Mouse (Mus musculus) lung, postnatal 36 days (tissue): Measurements from ENCODE around the gene Gbe1.

Experiments
- DNase-seq: peaks from one replicate; pipeline ENCODE4 v3.0.0; 2022; ENCODE audit warnings: mixed read lengths

Gene Gbe1

DNA sequence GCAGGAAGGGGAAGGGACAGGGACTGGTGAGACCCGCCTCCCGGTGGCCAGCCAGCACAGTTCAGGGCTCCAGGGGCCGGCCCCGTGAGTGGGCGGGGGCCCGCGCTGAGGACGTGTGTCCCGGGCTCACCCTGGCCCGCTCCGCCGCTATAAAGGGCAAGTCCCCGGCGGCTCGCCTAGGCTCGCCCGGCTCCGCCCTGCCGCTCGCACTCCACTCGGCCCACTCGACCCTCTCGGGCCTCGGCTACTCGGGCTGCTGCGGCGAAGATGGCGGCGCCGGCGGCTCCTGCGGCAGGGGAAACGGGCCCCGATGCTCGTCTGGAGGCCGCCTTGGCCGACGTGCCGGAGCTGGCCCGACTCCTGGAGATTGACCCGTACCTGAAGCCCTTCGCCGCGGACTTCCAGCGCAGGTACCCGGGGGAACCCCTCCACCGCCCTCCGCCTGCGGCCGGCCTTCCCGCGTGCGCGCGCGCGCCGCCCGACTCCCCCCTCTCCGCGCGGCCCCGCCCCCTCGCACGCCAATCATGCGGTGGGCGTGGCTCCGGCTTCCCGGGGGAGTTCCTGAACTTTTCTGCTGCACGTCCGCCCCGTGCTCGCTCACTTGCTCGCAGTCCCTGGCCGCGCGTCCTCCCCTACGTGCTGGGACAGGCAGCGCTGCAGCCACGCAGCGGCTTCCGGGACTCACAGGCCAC lies at the start of gene Gbe1:
Gene Gbe1, plus strand, starts transcription at position 64 of the 692 bp plus-strand sequence.
- peak; percentile 95 for DNase-seq

DNA sequence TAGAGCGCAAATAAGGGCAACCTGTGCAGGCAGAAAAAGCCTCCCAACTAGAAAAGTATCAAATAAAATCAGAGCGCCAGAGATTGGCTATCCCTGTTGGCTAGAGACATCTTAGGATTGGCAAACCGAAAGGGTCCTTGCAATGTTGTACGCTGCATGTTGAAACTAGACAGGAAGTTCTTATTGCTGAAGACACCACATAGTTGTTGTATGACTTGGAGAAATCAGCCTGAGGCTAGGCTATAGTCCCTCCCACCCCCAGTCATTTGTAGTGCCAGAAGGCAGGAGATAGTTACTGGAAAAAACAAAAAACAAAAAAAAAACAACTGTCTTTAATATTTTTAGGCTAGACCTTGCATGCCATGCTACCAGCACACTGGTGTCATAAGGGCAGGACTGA lies 3.1 kb upstream of the Gbe1 start:
- no peak for DNase-seq

DNA sequence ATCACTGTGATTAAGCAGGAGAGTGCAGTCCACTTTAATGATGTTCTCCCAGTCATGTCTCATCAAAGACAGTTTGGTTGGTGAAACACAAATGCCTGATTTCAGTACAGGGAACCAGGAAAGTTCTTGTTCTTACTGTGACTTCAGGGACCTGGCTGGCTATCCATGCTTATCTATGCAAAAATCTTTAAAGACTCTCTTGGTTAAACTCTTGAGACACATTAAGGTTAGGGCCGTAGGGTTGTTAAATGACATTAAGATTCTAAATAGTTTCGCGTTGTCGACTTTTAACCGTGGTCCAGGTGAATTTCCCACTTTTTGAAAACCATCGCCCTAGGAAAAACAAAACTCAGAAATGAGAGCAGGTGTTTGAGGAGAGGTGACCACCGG lies 258 bp upstream of the Gbe1 start:
- DNase-seq = peak; percentile 14

DNA sequence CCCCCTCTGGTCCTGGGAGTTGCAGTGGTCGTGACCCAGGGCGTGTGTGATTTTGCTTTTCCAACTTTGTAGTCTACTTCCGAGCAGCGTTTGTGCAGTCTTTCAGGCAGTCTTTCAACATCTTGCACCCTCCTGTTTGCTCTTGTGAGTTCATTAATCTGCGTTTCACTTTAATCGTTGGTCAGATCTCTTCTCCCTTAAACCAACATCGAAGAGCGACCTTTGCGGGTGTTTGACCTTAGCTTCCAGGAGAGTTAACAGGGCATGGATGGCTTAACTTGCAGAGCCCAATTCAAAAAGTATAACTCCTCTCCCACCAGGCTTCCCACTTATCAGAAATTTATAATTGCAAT lies 805 bp downstream of the Gbe1 start:
- no peak for DNase-seq

DNA sequence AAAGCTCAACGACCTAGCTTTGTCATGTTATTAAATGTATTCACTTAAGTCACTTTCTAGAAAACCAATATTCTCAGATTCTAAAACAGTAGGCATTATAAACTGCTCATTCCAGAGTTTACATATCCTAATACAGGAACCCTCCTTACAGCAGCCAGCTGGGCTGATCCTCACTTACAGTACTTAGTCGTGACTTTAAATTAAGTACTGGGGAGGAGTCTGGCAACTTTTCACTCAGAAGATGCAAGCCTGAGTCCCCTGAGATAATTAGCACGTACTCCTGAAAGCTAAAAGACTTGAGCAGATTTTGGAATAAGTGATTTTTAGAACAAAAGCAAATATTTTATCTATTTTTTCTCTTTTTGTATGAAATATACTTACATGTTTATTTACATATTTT lies 1.5 kb downstream of the Gbe1 start:
- no peak for DNase-seq

DNA sequence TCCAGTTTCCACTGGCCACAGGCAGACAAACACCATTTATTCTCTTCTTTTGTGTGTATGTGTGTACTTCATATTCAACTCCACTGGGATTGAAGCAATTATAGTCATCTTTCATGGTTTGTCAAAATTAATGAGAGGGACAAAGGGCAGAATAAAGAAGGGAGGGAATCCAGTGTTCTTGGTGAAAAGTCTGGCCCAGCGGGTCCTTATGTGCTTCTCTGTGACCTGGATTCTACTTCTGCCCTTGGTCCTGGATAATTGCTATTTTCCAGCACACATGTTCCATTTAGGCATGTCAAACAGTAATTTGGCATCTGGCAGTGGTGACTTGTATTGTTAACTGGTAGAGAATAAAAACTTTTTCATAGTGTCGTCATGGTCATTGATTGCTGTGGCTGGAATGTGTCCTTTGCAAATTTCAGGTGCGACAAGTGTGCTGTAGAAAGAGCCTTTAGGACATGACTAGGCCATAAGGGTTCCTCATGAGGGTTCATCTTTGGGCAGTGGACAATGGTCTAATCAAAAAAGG lies 2.2 kb downstream of the Gbe1 start:
- no peak for DNase-seq

DNA sequence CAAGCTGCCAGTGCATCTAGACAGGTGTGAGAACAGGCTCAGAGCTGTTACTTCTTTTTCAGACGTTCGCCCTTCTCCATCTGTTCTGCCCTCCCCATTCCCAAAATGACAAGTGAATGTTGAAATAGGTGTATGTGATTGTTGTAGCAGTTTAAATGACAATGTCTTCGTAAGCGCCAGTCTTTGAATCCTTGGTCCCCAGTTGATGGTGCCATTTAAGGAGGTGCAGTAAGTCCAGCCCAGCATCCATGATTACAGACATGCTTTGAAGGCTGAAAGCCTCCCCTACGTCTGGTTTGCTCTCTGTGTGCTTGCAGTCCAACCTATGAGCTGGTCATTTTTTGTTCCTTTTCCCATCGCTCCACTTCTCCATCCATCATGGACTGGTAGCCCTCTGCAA lies 5.6 kb downstream of the Gbe1 start:
- DNase-seq = no peak

DNA sequence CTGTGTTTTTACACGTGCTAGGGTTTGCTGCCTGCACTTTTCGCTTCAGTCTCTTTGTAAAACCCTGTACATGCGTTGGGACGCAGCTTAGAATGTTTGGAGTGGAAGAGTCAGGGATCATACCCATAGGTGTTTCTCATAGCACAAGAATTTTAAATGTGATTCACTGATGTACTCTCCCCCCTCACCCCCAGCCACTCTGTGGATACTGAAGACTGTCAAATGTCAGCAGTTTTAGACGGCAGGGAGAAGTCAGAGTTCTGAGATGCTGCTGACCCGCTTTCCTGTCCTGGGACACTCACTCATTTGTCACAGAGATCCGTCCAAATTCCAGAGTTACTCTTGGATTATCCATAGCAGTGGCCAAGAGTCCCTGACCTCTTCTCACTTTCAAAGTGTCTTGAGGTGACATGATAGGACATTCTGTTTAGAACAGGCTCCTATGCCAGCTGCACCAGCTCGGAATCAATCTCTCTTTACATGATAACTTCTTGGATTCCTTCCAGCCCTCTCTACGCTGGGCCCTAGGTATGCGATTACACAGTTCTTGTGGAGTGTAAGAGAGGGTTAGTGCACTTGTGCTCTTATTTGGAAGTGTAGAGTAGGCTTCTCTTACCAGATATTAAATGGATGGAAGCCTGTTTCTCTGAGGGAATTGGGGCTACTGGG lies 7.0 kb downstream of the Gbe1 start:
- DNase-seq = peak; percentile 16

DNA sequence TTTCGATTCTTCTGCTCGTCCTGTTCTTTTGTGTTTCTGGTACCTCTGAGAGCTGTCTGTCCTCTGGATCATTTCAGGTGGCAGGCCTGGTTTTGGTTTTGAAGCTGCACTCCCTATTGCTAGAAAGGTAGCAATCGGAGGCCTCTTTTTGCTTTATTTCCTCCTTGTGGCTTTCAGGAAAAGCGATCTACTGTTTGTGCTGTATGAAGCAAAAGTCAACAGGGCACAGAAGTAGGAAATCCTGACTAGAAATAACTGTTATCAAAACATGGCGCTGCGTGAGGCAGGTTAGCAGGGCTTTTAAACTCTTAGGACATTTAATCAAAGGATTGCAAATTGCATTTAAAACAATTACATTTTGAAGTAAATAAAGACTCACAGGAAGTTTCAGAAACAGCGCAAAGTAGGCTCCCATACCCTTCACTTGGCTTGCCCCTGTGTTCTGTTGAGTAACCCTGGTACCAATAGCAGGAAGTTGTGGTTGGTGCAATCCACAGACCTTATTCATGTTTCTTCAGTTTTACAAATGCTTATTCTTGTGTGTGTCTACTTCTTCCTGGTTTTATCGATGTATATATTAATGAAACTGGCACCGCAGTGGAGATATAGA lies 12.7 kb downstream of the Gbe1 start:
- peak; percentile 54 for DNase-seq

DNA sequence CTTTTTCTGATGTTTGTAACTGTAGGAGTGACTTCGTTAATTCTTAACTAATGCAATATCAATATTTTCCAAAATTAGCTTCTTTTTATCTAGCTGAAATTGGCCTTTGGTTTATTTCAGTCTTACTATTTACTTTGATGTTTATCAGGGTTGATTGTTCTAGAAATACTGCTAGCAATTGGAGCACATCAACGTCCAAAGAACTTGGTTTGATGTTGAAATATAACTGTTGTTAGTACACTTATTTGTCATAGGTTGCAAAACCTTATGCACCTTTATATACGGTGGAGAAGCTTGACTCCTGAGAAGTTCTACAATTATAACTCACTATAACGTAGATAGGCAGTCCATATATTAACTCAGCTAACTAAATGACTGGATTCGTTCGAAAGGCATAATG lies 14.8 kb downstream of the Gbe1 start:
- DNase-seq = no peak

DNA sequence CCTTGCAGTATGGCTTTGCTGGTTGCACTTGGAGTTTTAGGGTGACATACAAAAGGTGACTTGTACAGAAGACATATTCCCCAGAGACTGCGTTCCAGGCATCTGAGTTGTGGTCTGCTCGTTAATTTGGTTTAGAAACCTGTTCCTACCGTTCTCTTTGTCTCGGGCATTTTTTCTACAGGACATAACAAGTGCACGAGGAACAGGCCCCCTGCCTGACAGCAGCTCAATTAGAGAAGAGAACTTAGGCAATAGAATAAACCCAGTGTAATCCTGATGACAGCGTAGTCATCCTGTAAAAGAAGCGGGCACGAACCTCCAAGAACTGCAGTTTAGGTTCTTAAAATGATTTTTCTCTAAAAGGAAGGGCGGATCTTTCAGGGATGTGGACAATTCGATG lies 15.3 kb downstream of the Gbe1 start:
- no peak for DNase-seq

DNA sequence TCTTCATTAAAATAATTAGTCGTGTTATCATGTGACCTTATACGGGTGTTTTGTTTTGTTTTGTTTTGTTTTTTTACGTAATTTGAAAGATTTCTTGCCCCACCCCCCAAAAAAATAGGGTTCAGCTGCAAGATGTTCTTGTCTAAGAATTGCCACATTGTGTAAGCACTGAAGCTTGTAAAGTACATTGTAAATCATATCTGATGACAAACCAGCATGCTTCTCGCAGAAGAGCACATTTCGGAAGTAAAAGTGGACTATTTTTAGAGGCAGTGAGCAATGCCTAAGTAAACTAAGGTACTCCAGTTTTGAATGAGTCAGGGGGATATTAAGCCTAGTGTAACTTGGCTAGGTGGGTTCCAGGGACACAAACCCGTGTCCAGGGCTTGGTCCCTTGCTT lies 15.7 kb downstream of the Gbe1 start:
- DNase-seq = peak; percentile 35

DNA sequence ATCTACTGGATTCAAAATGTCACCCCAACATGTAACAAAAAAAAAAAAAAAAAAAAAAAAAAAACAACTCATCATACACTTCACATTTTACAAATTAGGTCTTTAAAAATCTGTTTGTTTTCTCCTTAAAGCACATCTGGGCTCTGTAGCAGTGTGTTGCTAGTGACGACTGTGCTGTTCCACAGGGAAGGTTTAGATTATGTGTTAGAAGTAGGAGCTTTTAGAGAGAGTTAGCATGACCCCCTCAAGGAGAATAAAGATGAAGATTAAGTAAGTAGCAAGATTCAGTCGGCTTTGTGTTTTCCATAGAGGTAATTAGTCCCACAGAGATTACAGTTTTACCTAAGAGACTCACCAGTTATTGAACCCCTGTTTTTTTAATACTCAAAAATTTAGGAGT lies 16.3 kb downstream of the Gbe1 start:
- DNase-seq = no peak

DNA sequence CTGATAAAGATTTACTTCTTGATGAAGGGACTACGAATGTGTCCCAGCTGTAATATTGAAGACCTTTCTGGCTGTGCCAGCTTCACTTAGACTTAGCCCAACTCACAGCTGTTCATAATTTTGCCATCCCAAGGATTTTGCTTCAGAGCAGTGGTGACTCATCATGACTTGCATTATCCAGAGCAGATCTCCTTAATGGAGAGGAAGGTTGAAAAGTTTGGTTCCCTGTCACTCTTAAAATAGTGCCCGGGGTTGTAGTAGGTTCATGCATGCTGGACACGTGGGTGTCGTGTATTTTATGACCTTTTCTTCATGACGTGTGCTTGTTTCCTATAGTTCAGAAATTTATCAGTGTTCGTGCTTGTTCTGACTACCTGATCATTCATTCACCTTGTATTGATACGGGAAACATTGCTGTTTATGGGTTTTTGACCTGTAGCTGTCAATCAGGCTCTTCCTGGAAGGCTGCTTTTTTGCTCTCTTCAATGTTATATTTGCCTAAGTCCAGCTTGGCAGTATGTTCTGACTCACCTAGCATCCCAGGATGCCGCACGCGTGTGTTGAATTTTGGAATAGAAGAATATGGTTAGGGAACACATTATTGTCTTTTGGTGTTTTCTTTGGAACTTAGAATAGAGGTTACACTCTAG lies 17.0 kb downstream of the Gbe1 start:
- DNase-seq = peak; percentile 12

DNA sequence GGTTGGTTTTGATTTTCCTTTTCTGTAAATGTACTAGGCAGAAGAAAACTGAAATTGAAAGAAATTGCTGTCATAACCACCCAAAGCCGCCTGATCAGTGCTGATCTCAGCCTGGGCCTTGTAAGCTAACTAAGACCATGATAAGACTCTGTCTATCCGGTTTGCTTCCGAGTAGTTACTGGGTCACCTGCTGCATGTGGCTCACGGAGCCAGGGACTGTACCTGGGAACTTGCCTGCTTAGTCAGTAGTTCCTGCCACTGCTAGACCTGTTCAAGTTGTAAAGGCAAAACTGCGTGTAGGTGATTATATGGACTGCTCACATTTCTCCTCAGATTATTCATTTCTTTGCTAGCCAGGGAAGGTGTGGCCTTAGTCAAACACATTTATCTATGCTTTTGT lies 21.1 kb downstream of the Gbe1 start:
- no peak for DNase-seq

DNA sequence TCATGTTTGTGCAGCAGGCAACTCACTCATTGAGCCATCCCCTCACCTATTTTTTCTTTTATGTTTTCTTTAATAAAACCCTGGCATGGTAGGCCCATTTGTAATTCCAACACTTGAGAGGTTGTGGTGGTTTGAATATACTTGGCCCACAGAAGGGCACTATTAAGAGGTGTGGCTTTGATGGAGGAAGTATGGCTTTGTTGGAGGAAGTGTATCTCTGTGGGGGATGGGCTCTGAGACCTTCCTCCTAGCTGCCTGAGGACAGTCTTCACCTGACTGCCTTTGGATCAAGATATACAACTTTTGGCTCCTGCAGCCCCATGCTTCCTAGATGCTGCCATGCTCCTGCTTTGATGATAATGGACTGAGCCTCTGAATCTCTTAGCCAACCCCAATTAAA lies 21.7 kb downstream of the Gbe1 start:
- DNase-seq = no peak

DNA sequence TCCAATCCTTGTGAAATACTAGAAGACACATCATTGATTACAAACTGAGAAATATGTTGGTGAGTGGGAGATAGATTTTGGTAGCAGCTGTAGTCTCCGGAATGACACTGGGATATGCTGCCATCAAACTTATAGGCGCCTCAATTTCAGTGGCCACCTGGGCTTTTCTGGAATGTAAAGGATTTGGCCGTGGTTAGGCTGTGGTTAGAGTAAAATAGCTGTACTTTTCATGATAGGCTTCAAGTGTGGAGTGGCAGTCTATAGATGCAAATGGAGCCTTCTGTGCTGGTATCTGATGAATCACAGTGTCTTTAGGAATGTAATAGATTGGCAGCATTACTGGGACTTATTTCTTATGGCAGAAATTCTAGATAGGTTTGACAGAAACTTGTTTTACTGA lies 23.9 kb downstream of the Gbe1 start:
- DNase-seq = no peak

DNA sequence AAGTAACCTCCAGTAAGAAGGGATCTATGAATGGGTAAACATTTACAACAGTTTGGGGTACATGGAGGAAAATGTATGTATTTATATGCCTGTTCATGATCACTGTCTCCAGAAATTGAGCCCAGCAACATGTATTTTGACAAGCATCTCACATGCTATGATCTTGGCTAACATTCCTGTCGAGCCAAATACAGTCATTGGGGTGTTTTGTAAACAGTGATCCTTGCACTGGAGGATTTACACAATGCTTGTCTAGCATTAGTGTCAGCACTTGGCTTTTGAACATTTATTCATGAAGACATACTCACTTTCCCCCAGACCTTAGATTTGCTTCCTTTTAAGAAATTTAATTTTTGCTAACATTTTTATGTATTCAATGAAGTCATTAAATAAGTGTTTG lies 30.7 kb downstream of the Gbe1 start:
- no peak for DNase-seq

DNA sequence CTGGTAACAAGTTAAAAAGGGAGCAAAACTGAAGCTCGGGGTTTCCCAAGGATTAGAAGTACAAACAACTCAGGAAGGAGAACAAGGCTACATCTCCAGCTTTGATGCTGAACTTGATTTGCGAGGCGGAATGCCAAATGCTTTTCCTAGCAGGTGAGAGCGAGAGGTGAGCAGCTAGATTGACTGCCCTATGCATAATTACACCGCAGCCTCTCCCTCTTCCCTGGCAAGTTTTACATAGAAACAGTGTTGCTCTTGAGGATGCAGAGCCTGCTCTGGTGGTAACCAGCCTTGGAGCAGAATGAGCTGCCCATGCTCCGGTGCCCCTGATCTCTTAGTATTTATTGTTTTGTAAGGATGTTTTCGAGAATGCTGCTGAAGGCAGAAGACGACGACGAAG lies 31.9 kb downstream of the Gbe1 start:
- DNase-seq = no peak

DNA sequence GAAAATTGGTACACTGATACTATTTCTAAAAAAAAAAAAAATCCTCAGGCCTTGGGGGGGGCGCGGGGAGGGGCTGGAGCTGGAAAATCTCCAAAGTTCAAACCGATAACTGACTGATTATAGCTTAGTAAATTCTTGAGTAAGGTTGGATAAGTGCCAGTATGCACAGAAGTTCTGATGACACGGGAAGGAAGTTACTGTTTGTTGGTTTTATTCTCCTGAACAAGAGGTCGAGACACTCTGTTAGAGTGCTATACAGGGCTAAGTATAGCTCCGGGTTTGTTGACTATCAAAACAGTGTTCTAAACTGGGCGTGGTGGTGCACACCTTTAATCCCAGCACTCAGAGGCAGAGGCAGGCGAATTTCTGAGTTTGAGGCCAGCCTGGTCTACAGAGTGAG lies 36.3 kb downstream of the Gbe1 start:
- DNase-seq = no peak

DNA sequence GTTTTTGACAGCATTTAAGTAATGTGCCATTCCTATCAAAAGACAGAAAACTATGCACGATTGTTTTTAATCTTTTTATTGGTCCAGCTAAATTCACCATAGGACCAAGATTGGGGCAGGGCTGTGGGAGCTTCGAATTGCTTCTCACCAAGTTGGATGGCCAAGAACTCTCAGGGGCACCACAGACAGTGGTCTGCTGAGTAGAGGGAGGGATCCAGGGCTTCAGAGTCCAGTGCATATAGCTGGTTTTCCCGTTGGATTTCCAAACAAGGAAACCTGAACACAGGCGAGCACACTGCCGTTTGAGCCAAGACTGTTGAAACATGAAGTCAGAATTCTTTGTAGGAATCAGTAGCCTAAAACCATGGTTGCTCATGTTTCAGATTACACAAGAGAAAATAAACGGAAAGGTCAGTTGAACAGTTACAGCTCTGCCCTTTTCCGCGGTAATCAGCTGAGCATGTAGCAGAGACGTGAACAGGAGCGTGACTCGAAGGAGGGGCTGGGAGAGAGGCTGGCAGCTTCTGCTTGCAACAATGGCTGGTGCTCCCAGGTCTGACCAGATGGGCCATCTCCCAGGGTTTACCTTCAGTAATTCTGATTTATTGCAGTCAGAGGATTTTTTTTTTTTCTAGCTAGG lies 38.0 kb downstream of the Gbe1 start:
- DNase-seq = peak; percentile 71

DNA sequence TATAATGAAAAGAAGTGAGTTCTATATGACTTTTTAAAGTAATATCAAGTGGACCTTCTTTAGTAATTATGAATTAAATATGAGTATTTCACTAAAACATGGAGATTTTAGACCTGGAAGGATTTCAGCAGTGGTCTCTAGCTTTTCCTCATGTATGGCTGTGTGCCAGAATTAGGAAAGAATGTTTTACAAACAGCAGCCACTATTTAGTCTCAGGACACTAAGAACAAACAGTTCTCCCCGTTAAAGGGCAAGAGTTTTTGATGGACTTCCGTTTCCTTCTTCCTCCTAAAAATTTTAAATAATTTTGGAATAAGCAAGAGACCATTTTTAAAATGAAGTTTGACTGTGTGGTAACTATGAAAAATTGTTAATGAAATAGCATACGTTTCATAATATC lies 38.8 kb downstream of the Gbe1 start:
- DNase-seq = peak; percentile 51

DNA sequence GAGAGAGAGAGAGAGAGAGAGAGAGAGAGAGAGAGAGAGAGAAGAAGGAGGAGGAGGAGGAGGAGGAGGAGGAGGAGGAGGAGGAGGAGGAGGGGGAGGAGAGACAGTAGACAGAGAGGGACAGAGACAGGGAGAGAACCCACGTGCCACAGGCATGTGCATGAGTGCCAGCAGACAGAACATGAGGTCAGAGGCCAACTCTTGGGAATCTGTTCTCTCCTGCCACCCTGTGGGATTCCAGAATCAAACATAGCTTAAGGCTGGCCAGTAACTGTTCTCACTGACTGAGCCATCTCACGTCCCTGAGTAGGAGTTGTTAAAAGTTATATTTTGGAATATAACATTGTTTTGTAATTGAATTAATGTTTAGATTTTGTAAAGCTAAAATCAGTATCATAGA lies 39.3 kb downstream of the Gbe1 start:
- DNase-seq = peak; percentile 86
